15 mouse cellular contexts compared by ENCODE assay signal in the genomic region with DNA sequence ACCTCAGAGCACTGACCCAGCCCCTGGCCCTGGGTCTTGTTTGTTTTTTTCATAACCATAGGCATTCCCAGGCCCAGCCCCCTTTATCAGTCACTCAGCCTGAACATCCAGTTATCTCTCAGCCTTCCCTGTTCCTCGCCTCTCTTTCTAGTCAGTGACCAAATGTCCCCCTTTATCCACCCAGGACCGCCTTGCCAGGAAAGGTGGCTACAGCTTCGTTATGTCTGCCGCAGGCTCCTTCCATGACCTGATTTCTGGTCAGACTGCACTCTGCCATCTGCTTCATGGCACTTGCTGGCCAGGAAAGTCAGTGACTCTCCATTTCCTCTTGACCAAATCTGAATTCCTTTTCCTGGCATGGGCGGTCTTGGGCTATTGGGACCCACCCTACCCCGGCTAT.
DNase-seq lines count a peak whose midpoint lies in the region.
"Had no signal": no experiment of that assay in that cellular context is flagged by ENCODE, and none has a peak within 500 bp of the region (broad histone marks: within the 10 kb centered on the region; RNA-seq: fewer than 3 reads in every experiment).

No protein-coding gene starts in this region.

- peak; percentile 81 for DNase-seq in brain, adult 2 months (ENCODE audit: low read depth, low spot score)
- DNase-seq in cerebellum, adult 11-12 months = peak; percentile 77
- DNase-seq in cerebellum, adult 9-10 months = peak; percentile 74
- peak; percentile 53 to 60 for DNase-seq in cerebellum, postnatal 25 days
- no peak for DNase-seq in liver
- DNase-seq in urinary bladder, adult 18-20 months (ENCODE audit: low spot score in 2 of 2) = no peak
- no peak for DNase-seq in embryo, embryonic 11 days
- DNase-seq in embryo, embryonic 9.5 days (ENCODE audit: extremely low spot score) = no peak
- DNase-seq: adrenal gland, adult 2 months; adrenal gland, postnatal 25 days; forebrain, postnatal 0 days; gastrocnemius, adult 2 months; gastrocnemius, postnatal 25 days; heart, postnatal 36 days; kidney, adult 2 months had no signal

Comparison
In these comparisons a context has a peak if more than half of its experiments do, and no peak if none do; other contexts are left out.
1. DNase-seq: peak in brain, adult 2 months (single experiment), cerebellum, adult 11-12 months (single experiment), cerebellum, adult 9-10 months (single experiment) and cerebellum, postnatal 25 days (2 of 2); none in liver (single experiment), urinary bladder, adult 18-20 months (0 of 2), embryo, embryonic 11 days (single experiment) and embryo, embryonic 9.5 days (single experiment).